Mouse (Mus musculus) embryonic facial prominence, embryonic 12.5 days (tissue): ENCODE results near the gene Pdgfa. TPM values are rescaled to one million over a fixed set of nuclear protein-coding genes. Genes with fewer than 3 reads are reported as not detected.

Experiments used
- ATAC-seq: fragments of 200-750 bp; cut with Nextera tagmentation; 2 replicates; pipeline ENCODE4 v1.8.0; 2017; ENCODE audit not compliant: insufficient number of reproducible peaks, insufficient read depth, low FRiP score, low TSS enrichment
- H3K27ac ChIP-seq: fragments of 300-500 bp; sonication (generic); 2 replicates; pipeline ENCODE4 v1.5.1; 2016; ENCODE audit warnings: mild to moderate bottlenecking
- H3K27me3 ChIP-seq: fragments of 300-500 bp; sonication (generic); 2 replicates; pipeline ENCODE4 v1.6.1; 2016; ENCODE audit warnings: mild to moderate bottlenecking, moderate library complexity
- H3K36me3 ChIP-seq: fragments of 300-500 bp; sonication (generic); 2 replicates; pipeline ENCODE4 v1.6.1; 2016; ENCODE audit warnings: mild to moderate bottlenecking
- H3K4me1 ChIP-seq: fragments of 300-500 bp; sonication (generic); 2 replicates; pipeline ENCODE4 v1.6.1; 2016
- H3K4me2 ChIP-seq: fragments of 300-500 bp; sonication (generic); replicated peaks from 2 replicates; pipeline ENCODE4 v1.6.1; 2016; ENCODE audit warnings: mild to moderate bottlenecking, moderate library complexity
- H3K4me3 ChIP-seq: fragments of 300-500 bp; sonication (generic); 2 replicates; pipeline ENCODE4 v1.5.1; 2016; ENCODE audit warnings: mild to moderate bottlenecking
- H3K9ac ChIP-seq: fragments of 300-500 bp; sonication (generic); 2 replicates; pipeline ENCODE4 v1.6.1; 2016; ENCODE audit warnings: mild to moderate bottlenecking, moderate library complexity
- H3K9me3 ChIP-seq: fragments of 300-500 bp; sonication (generic); 2 replicates; pipeline ENCODE4 v1.6.1; 2016; ENCODE audit warnings: mild to moderate bottlenecking, moderate library complexity
- WGBS: fragments of 180-500 bp; shearing (Covaris S2); methylation state at CpG from one replicate; pipeline ENCODE4 v1.1.7; 2016; 5-methylcytosine and 5-hydroxymethylcytosine counted together
- polyA plus RNA-seq: library from polyadenylated mRNA; unstranded; fragments of >200 nt; fragmentation: Nextera tagmentation; extraction: Ambion mirVana; gene quantifications from 2 replicates; pipeline ENCODE4 v1.2.1, GENCODE M21; 2016

Pdgfa gene
- polyA plus RNA-seq, 1 experiment from 2014 or later = 38.4 TPM

DNA sequence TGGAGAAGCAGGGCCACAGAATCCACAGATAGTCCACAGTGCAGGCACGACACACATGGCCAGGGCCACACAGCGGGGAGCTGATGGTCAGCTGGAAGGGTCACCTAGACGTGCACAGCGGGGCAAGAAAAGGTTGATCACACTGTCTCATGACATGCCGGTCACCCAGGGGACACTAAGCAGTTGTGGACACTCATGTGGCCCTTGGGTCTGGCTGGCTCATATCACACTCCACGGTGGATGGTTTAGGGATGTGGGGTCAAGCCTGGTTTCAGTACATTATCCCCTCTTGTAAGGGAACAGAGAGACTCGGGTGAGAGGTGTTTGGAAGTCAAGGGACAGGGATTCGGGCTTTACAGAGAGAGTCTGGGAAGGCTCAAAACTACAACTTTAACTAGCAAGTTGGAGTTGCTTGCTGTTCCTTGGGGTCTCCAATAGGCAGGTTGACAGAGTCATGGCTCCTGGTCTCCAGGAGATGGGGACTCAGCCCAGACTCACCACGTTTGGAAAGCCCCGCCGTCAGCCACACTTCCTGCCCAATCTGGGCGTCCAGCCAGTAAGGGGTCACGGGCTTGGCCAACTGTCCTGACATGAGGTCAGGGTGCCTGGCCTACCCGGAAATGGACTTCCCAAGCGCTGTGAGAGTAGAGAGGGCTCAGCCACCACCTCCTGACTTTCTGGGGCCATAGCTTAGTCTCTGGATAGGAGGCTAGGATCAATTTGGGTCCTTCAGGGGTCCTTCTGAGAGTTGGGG lies 20.4 kb upstream of the Pdgfa start:
- ATAC-seq = no peak
- Histone ChIP-seq H3K36me3 (0 out of 2 replicates have a peak, but pooled peaks cover 5% of the 10 kb centered on the region), H3K27ac (no peak overlapping the region), H3K4me3 (no peak overlapping the region), H3K9ac (no peak overlapping the region), H3K27me3 (no peaks in the 10 kb centered on the region), H3K9me3 (no peaks in the 10 kb centered on the region), H3K4me2 (no peak overlapping the region), H3K4me1 (no peaks in the 10 kb centered on the region)
- WGBS = 75% methylated on average over 15 of the region's 15 CpGs

DNA sequence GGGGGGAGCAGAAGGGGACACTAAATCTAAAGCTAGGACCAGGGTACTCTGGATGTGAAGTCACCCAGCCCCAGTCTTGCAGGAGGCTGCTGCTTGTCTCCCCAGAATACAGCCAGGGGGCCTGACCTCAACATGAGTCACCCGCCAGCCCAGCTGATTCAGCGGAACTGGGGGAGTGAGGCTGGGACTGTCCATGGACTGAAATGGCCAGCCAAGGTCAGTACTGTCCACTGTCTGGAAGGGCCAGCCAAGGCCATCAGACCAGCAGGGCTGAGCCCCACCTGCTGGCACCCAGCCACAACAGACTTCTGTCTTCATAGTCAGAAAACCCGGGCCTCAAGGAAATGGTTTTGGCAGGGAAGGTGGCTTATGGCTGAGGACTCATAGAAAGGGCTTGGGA lies 17.9 kb upstream of the Pdgfa start:
- H3K4me2 ChIP-seq = no peak overlapping the region
- ATAC-seq = no peak
- 70% methylated on average over 3 of the region's 3 CpGs for WGBS
- H3K4me1 ChIP-seq = no peaks in the 10 kb centered on the region
- 0 out of 2 replicates have a peak, but pooled peaks cover 5% of the 10 kb centered on the region for H3K36me3 ChIP-seq
- H3K9me3 ChIP-seq = no peaks in the 10 kb centered on the region
- no peak overlapping the region for H3K4me3 ChIP-seq
- no peak overlapping the region for H3K27ac ChIP-seq
- no peaks in the 10 kb centered on the region for H3K27me3 ChIP-seq
- H3K9ac ChIP-seq = no peak overlapping the region

DNA sequence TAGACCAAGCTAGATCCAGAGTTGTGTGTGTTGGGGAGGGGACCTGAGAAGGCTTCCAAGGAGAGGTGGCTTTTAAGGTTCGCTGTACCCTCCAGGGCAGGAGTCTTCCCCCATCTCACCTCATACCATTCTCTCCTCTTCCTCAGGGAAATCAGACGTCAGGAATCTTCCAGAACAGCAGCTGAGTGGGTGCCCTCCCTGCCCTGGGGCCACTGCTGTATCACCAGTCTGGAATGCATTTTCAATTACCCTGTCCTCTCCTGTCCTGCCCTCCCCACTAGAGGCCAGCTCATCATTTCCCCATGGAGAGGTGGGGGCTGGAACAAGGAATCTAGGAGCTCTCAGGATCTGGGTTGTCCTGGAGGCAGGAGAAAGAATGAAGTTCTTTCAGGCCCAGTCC lies 13.5 kb upstream of the Pdgfa start:
- Histone ChIP-seq H3K9ac (no peak overlapping the region), H3K4me2 (no peak overlapping the region), H3K9me3 (no peaks in the 10 kb centered on the region), H3K36me3 (no peaks in the 10 kb centered on the region), H3K27me3 (no peaks in the 10 kb centered on the region), H3K27ac (no peak overlapping the region), H3K4me1 (no peaks in the 10 kb centered on the region), H3K4me3 (no peak overlapping the region)
- WGBS = 40% methylated on average over 2 of the region's 2 CpGs
- ATAC-seq = no peak

DNA sequence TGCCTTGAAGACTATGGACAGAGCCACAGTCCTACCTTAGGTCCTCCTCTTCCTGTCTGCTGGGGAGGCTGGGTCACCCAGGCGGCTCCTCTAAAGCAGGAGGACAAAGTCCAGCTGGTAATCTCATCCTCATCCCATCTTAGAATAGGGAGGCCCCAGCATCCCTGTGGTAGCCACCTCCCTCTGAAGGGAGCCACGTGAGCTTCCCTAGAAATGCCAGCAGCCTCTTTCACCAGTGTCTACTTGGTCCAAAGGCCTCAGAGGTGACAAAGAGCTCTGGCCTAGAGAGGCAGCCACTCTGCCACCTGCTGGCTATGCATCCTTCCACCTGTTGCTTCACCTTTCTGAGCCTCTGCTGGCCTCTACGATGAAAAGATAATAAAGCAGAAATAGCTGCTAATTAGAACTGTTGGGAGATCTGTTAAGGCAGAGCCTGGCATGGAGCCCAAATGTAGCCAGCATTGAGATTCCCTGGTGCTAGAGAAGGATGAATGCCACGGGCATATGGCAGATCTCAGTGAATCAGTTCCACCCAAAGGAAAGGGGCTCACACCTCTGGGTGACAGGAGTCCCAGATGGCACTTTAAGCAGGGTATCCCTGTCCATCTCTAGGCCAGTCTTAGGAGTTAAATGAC lies 10.1 kb upstream of the Pdgfa start:
- H3K4me1 ChIP-seq = no peaks in the 10 kb centered on the region
- no peak overlapping the region for H3K4me2 ChIP-seq
- 0 out of 2 replicates have a peak, but pooled peaks cover under 1% of the 10 kb centered on the region for H3K9me3 ChIP-seq
- no peak overlapping the region for H3K4me3 ChIP-seq
- H3K9ac ChIP-seq = no peak overlapping the region
- WGBS = 62% methylated on average over 4 of the region's 4 CpGs
- H3K27me3 ChIP-seq = no peaks in the 10 kb centered on the region
- no peaks in the 10 kb centered on the region for H3K36me3 ChIP-seq
- no peak overlapping the region for H3K27ac ChIP-seq
- no peak for ATAC-seq

DNA sequence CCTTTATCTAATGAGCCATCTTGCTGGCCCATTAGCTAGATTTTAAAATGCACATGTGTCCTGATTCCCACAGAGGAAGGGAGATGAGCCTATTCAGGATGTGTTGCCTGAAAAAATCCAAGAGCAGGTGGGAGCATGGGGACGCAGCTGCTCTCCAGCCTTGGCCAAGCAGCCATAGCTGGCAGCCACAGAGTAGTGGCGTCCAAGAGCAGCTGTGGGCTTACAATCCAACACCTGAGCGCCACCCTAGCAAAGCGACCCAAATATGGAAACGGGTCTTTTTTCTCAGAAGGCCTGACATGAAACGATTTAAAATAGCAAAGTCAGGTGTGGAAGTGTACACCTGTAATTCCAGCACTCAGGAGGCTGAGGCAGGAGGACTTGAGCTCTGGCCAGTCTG lies 7.4 kb upstream of the Pdgfa start:
- Histone ChIP-seq H3K9me3 (peaks cover 5% of the 10 kb centered on the region; the same call in 1 of the 2 replicates), H3K36me3 (no peaks in the 10 kb centered on the region), H3K9ac (no peak overlapping the region), H3K4me3 (no peak overlapping the region), H3K27me3 (peaks cover 10% of the 10 kb centered on the region), H3K4me1 (no peaks in the 10 kb centered on the region), H3K4me2 (no peak overlapping the region), H3K27ac (no peak overlapping the region)
- WGBS = 84% methylated on average over 6 of the region's 6 CpGs
- ATAC-seq = no peak

DNA sequence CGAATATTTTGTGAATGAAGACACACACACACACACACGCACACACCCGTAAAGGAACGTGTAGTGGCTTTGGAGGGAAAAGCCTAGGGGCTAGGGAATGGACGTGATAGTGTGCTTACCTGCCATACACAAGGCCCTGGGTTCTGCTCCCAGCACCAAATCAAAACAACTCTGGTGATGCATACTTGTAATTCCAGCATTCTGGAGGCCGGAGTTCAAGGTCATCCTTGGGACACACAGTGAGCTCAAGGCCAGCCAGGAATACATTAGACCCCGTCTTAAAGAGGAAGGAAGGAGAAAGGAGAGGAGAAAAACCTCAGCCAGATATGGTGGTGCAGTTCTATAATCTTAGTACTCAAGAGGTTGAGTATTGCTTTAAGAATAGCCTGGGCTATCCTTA lies 2.5 kb upstream of the Pdgfa start:
- 56% methylated on average over 7 of the region's 7 CpGs for WGBS
- Histone ChIP-seq H3K9ac (no peak overlapping the region), H3K27ac (no peak overlapping the region), H3K4me3 (no peak overlapping the region), H3K4me2 (no peak overlapping the region), H3K27me3 (peaks cover 50% of the 10 kb centered on the region), H3K36me3 (no peaks in the 10 kb centered on the region), H3K9me3 (peaks cover 5% of the 10 kb centered on the region; the same call in 1 of the 2 replicates), H3K4me1 (peaks cover 25% of the 10 kb centered on the region)
- ATAC-seq = no peak

DNA sequence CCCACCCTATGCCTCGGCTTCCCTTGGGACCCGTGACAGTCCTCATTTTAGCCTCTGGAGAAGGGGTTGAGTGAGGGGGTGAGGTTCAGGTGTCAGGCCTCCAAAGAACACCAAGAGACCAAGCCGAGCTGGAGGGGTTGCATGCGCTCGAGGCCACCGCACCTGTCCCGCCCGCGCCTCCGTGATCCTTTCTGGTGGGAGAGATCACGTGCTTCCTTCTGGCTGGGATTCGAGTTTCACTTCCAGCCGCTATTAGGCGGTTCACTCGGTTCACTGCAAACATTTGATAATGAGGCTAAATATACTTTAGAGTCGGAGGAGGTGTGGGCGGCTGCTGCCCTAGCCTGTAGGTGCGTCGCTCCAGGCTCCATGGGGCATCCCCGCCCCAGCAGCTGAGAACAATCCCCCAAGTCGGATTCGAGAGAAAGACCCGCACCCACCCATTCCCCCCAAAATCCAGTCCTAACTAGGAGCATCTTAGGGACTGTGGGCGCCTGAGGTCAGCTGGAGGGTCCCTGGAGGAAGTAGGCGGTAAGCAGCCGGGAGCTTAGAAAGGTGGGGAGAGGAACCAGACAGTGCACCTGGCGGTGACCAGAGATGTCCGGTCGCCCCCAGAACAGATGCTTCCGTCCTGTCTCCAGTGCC lies 888 bp upstream of the Pdgfa start:
- Histone ChIP-seq H3K27ac (no peak overlapping the region), H3K36me3 (no peaks in the 10 kb centered on the region), H3K9ac (no peak overlapping the region), H3K27me3 (peaks cover 65% of the 10 kb centered on the region), H3K4me1 (peaks cover 38% of the 10 kb centered on the region), H3K9me3 (peaks cover 5% of the 10 kb centered on the region; the same call in 1 of the 2 replicates), H3K4me2 (peak overlapping the region; percentile 49), H3K4me3 (peak overlapping the region; percentile 27)
- WGBS = under 1% methylated on average over 30 of the region's 30 CpGs
- ATAC-seq = no peak

DNA sequence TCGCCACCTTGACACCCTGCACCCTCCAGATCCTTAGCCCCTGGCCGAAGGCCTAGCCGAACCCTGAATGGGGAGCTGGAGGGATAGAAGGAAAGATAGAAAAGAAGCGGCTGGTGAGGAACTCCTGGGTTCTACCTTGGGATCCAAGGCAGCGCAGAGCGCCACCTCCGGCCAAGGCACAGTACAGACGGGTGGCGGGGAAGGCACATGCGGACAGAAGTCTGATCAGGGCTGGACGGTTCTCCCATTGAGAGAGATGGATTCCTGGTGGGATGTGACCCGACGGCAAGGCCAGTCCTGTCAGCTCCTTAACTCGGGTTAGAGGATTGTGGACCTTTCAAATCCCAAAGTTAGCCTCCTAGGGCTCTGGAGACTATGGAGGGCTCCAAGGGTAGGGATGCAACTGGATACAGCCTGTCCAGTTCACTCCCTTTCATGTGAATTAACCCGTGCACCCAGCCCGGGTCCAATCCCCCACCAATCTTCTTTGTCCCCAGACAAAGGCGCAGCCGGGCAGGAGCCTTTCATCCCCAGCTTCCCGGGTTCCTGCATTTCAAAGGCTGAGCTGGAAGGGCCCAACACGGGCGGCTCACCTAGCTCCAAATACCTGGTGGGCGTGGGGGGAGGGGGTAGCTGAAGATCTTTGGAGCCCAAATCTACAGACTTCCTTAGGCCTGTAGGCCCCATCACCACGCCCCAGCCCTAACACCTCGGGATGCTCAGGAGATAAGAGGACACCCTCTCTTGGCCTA lies 672 bp downstream of the Pdgfa start:
- H3K4me3 ChIP-seq = peak overlapping the region; percentile 67
- no peaks in the 10 kb centered on the region for H3K36me3 ChIP-seq
- no peak overlapping the region; the same call in 1 of the 2 replicates for H3K27ac ChIP-seq
- no peak for ATAC-seq
- peak overlapping the region; percentile 94 for H3K4me2 ChIP-seq
- WGBS = 5% methylated on average over 24 of the region's 24 CpGs
- no peaks in the 10 kb centered on the region for H3K9me3 ChIP-seq
- H3K9ac ChIP-seq = peak overlapping the region; percentile 80; the same call in 1 of the 2 replicates
- H3K27me3 ChIP-seq = peaks cover 74% of the 10 kb centered on the region
- peaks cover 53% of the 10 kb centered on the region for H3K4me1 ChIP-seq

DNA sequence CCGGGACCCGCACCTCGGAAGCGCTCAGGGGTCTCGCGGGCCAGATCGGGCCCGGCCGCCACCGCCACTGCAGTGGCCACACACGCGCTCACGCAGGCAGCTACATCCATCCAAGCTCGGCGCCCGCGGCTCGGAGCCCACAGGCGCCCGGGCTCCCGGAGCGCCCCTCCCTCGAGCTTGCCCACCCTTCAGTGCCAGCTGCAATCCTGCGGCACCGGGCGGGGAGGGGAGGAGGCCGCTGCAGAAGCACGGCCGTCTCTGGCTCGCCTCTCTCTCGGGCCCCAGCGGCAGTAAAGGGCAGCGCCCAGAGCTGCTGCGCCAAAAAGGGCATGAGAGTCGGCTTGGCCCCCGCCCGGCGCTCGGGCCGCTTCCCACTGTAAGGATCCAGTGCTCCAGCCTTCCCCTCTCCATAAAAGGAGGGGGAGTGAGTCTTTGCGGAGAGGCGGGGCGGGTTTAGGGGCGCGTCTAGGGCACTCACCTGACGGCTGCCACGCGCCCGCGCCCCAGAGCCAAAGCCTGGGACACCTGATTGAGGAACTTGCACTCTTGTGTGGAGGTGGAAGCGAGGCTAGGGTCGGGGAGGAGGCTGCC lies 1.4 kb downstream of the Pdgfa start:
- H3K9ac ChIP-seq = peak overlapping the region; percentile 80
- no peaks in the 10 kb centered on the region for H3K9me3 ChIP-seq
- WGBS = 0% methylated on average over 42 of the region's 52 CpGs
- peak overlapping the region; percentile 83 for H3K27ac ChIP-seq
- peaks cover 57% of the 10 kb centered on the region for H3K4me1 ChIP-seq
- H3K36me3 ChIP-seq = no peaks in the 10 kb centered on the region
- H3K27me3 ChIP-seq = peaks cover 81% of the 10 kb centered on the region
- peak; percentile 23; the same call in 1 of the 2 replicates for ATAC-seq
- H3K4me2 ChIP-seq = peak overlapping the region; percentile 94
- peak overlapping the region; percentile 67 for H3K4me3 ChIP-seq

DNA sequence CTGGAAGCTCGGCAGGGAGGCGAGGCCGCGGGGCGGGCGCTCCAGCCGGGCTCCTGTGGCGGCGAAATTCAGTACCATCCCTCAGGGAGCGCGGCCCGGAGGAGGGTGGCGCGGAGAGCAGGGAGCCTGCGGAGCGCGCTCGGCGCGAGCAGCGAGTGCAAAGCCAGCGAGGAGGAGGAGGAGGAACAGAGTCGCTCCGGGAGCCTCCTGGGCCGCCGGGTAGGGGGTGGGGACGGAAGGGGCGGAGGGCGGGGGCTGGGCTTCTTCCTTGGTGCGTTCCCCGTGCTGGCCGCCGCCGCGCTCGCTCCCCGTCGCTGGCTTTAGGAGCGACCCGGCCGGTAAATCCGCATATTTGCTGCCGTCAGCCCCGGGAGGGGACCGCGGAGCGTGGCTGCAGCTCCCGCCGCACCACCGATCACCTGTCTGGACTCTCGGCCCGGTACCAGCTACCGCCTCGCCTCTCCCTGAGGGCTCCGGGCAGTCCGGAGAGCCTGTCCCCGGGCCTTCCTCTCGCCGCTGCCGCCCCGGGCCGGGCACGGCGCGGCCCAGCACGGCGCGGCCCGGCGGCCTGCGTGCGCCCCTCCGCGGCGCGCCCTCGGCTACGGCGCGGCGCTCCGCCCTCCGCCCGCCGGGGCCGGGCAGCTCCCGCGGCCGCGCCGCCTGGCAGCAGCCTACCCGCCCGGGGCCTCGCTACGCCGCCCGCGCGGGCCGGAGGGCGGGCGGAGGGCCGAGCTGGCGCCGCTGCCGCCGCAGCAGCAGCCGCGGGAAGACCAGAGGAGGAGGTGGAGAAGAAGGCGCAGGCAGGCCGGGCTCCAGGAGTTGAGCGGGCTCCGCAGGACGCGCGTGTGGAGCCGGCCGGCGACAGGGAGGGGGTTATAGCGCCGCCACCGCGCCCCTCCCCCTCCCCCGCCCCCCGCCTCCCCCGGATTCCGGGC lies 2.1 kb downstream of the Pdgfa start:
- H3K27ac ChIP-seq = peak overlapping the region; percentile 83
- no peaks in the 10 kb centered on the region for H3K36me3 ChIP-seq
- H3K9ac ChIP-seq = peak overlapping the region; percentile 80
- peak overlapping the region; percentile 67 for H3K4me3 ChIP-seq
- WGBS = under 1% methylated on average over 103 of the region's 127 CpGs
- H3K4me2 ChIP-seq = peak overlapping the region; percentile 94
- H3K9me3 ChIP-seq = no peaks in the 10 kb centered on the region
- peaks cover 57% of the 10 kb centered on the region for H3K4me1 ChIP-seq
- H3K27me3 ChIP-seq = peaks cover 86% of the 10 kb centered on the region
- 0 out of 2 replicates have a peak, but pooled peaks have one; percentile 19 for ATAC-seq
